Mouse (Mus musculus) brown adipose tissue, adult 24 weeks (tissue): ENCODE data around the gene Rabep2. TPM values are rescaled to one million over a fixed set of nuclear protein-coding genes. Genes with fewer than 3 reads are reported as not detected.
A peak's percentile ranks its signal among the peaks of the same experiment; 100 is the strongest.
"Not testable (repeated sequence)": the region's sequence is repeated elsewhere in the genome, so short reads cannot be mapped to it uniquely, and the experiment has no call there.

Experiments used
- H3K27ac ChIP-seq: fragments of 200-500 bp; replicated peaks from 2 replicates; pipeline ENCODE4 v1.5.1; 2012; ENCODE audit warnings: low read depth, mild to moderate bottlenecking, low read length
- H3K4me1 ChIP-seq: fragments of 200-500 bp; 2 replicates; pipeline ENCODE4 v1.6.1; 2012; ENCODE audit warnings: low read length, mixed read lengths; ENCODE audit not compliant: control insufficient read depth, insufficient read depth, insufficient read length
- H3K4me3 ChIP-seq: fragments of 200-500 bp; 2 replicates; pipeline ENCODE4 v1.5.1; 2012; ENCODE audit warnings: low read depth, mild to moderate bottlenecking, low read length, moderate library complexity; ENCODE audit not compliant: insufficient read depth
- polyA plus RNA-seq: library from polyadenylated mRNA; stranded (reverse); fragments of >200 nt; gene quantifications from 2 replicates; pipeline ENCODE4 v1.2.4, GENCODE M21; 2012; ENCODE audit not compliant: missing spikeins, insufficient read depth, insufficient read length

Rabep2 gene
- polyA plus RNA-seq, 1 experiment: 6.4 TPM

GRCm38 (mm10) chr7:126482392-126482871, 53.9 kb downstream of the Rabep2 start:
- H3K27ac ChIP-seq: peak overlapping the region; percentile 7; the same call in 1 of the 2 replicates
- H3K4me3 ChIP-seq: peak overlapping the region; percentile 51

GRCm38 (mm10) chr7:126487052-126487483, 58.5 kb downstream of the Rabep2 start, which contains the start of gene Tufm:
Gene Tufm (plus strand): TSS chr7:126487361.
- Histone ChIP-seq H3K27ac (peak within 1 kb of the TSS; percentile 76), H3K4me3 (peak within 1 kb of the TSS; percentile 84), H3K4me1 (no peaks in the 10 kb centered on the region)

More at GRCm38 (mm10) chr7:126482392-126482871, 53.9 kb downstream of the Rabep2 start:
- no peaks in the 10 kb centered on the region for H3K4me1 ChIP-seq

GRCm38 (mm10) chr7:126487617-126488385, 59.2 kb downstream of the Rabep2 start:
- H3K27ac ChIP-seq: peak overlapping the region; percentile 66
- H3K4me1 ChIP-seq: not testable (repeated sequence)

GRCm38 (mm10) chr7:126491005-126491404, 62.4 kb downstream of the Rabep2 start:
- Histone ChIP-seq H3K27ac (no peak overlapping the region), H3K4me3 (no peak overlapping the region), H3K4me1 (no peaks in the 10 kb centered on the region)

More at GRCm38 (mm10) chr7:126487617-126488385, 59.2 kb downstream of the Rabep2 start:
- peak overlapping the region; percentile 84 for H3K4me3 ChIP-seq

GRCm38 (mm10) chr7:126491973-126492372, 63.4 kb downstream of the Rabep2 start:
- no peaks in the 10 kb centered on the region for H3K4me1 ChIP-seq
- H3K27ac ChIP-seq: no peak overlapping the region
- H3K4me3 ChIP-seq: no peak overlapping the region

- H3K4me1 ChIP-seq: no peaks in the 10 kb centered on the region
- no peak overlapping the region for H3K4me3 ChIP-seq
- no peak overlapping the region for H3K27ac ChIP-seq
These were observed 65.6 kb downstream of the Rabep2 start for GRCm38 (mm10) chr7:126494120-126494519.

- no peaks in the 10 kb centered on the region for H3K4me1 ChIP-seq
- H3K27ac ChIP-seq: no peak overlapping the region
- no peak overlapping the region for H3K4me3 ChIP-seq
These were observed 67.9 kb downstream of the Rabep2 start for GRCm38 (mm10) chr7:126496475-126496874.

GRCm38 (mm10) chr7:126497966-126498365, 69.4 kb downstream of the Rabep2 start:
- Histone ChIP-seq H3K4me3 (no peak overlapping the region), H3K4me1 (no peaks in the 10 kb centered on the region), H3K27ac (no peak overlapping the region)

Other genes starting within 250 kb of the Rabep2 start
- 19.7 and 25.2 TPM in 2 replicates for gene Xpo6, start 228.3 kb upstream of the Rabep2 start, polyA plus RNA-seq
- 53.6 and 76.7 TPM in 2 replicates for gene Sbk1, start 156.1 kb upstream of the Rabep2 start, polyA plus RNA-seq
- gene Lat, start 59.2 kb upstream of the Rabep2 start, polyA plus RNA-seq: 1.7 TPM in 1 of 2 replicates, not detected in the other
- 10.1 and 12.6 TPM in 2 replicates for gene Spns1, start 51.3 kb upstream of the Rabep2 start, polyA plus RNA-seq
- gene Nfatc2ip, start 32.0 kb upstream of the Rabep2 start, polyA plus RNA-seq: 1.2 and 2.5 TPM in 2 replicates
- gene Cd19, start 13.9 kb upstream of the Rabep2 start, polyA plus RNA-seq: 2.4 TPM in 1 of 2 replicates, not detected in the other
- 236 and 316 TPM in 2 replicates for gene Atp2a1, start 34.3 kb downstream of the Rabep2 start, polyA plus RNA-seq
- 34.7 and 38.2 TPM in 2 replicates for gene Sh2b1, start 46.7 kb downstream of the Rabep2 start, polyA plus RNA-seq
- gene Tufm, start 58.6 kb downstream of the Rabep2 start, polyA plus RNA-seq: 184 and 254 TPM in 2 replicates
- gene Atxn2l, start 74.7 kb downstream of the Rabep2 start, polyA plus RNA-seq: 21.4 and 27.7 TPM in 2 replicates
- gene Eif3c, start 137.7 kb downstream of the Rabep2 start, polyA plus RNA-seq: 108 and 123 TPM in 2 replicates
- 5.8 and 12.6 TPM in 2 replicates for gene Apobr, start 156.2 kb downstream of the Rabep2 start, polyA plus RNA-seq
- gene Cln3, start 157.1 kb downstream of the Rabep2 start, polyA plus RNA-seq: 16.1 and 18.9 TPM in 2 replicates
- not detected in 2 replicates for gene Il27, start 166.2 kb downstream of the Rabep2 start, polyA plus RNA-seq
- gene Nupr1, start 202.1 kb downstream of the Rabep2 start, polyA plus RNA-seq: 89.5 and 149 TPM in 2 replicates
- gene Sgf29, start 220.6 kb downstream of the Rabep2 start, polyA plus RNA-seq: 18.3 and 20.6 TPM in 2 replicates
- gene Sult1a1, start 247.7 kb downstream of the Rabep2 start, polyA plus RNA-seq: 40.9 and 98.4 TPM in 2 replicates